Mouse (Mus musculus) cerebellum, adult 18-20 months (tissue): ENCODE results near the gene Csrp1.

ENCODE experiments used
- DNase-seq, 2 experiments: peaks; one replicate each; pipeline ENCODE4 v3.0.0; 2021

The Csrp1 gene

GRCm38 (mm10) chr1:135719983-135720382 lies at the start of gene Csrp1:
Gene Csrp1, plus strand, starts transcription at chr1:135720061.
- DNase-seq: no peak

- DNase-seq: peak; percentile 71 to 84
Observed at GRCm38 (mm10) chr1:135670397-135671130, 49.3 kb upstream of the Csrp1 start.

GRCm38 (mm10) chr1:135671406-135671805 lies 48.5 kb upstream of the Csrp1 start:
- DNase-seq: no peak

GRCm38 (mm10) chr1:135671956-135672355 lies 47.9 kb upstream of the Csrp1 start:
- no peak for DNase-seq

GRCm38 (mm10) chr1:135672374-135672773 lies 47.5 kb upstream of the Csrp1 start:
- no peak for DNase-seq

- DNase-seq: no peak
Observed at GRCm38 (mm10) chr1:135673423-135673822, 46.4 kb upstream of the Csrp1 start.

- DNase-seq: no peak
Observed at GRCm38 (mm10) chr1:135675449-135676129, 44.3 kb upstream of the Csrp1 start.

- no peak for DNase-seq
Observed at GRCm38 (mm10) chr1:135676247-135676646, 43.6 kb upstream of the Csrp1 start.

GRCm38 (mm10) chr1:135676938-135677682 lies 42.8 kb upstream of the Csrp1 start:
- no peak for DNase-seq

- no peak for DNase-seq
Observed at GRCm38 (mm10) chr1:135678145-135678544, 41.7 kb upstream of the Csrp1 start.

- DNase-seq: no peak
Observed at GRCm38 (mm10) chr1:135680716-135681115, 39.1 kb upstream of the Csrp1 start.

- no peak for DNase-seq
Observed at GRCm38 (mm10) chr1:135681122-135681521, 38.7 kb upstream of the Csrp1 start.

GRCm38 (mm10) chr1:135684895-135685294 lies 35.0 kb upstream of the Csrp1 start:
- DNase-seq: no peak

GRCm38 (mm10) chr1:135685316-135685715 lies 34.5 kb upstream of the Csrp1 start:
- DNase-seq: no peak

- peak; percentile 23 to 28 for DNase-seq
Observed at GRCm38 (mm10) chr1:135686792-135687510, 32.9 kb upstream of the Csrp1 start.

- peak; percentile 41 to 60 for DNase-seq
Observed at GRCm38 (mm10) chr1:135687771-135688492, 31.9 kb upstream of the Csrp1 start.

GRCm38 (mm10) chr1:135688686-135689085 lies 31.2 kb upstream of the Csrp1 start:
- DNase-seq: no peak

- DNase-seq: no peak
Observed at GRCm38 (mm10) chr1:135690784-135691416, 29.0 kb upstream of the Csrp1 start.

GRCm38 (mm10) chr1:135691417-135691815 lies 28.4 kb upstream of the Csrp1 start:
- no peak for DNase-seq

GRCm38 (mm10) chr1:135694181-135694580 lies 25.7 kb upstream of the Csrp1 start:
- DNase-seq: no peak

- no peak for DNase-seq
Observed at GRCm38 (mm10) chr1:135697462-135697861, 22.4 kb upstream of the Csrp1 start.

- no peak for DNase-seq
Observed at GRCm38 (mm10) chr1:135698046-135698445, 21.8 kb upstream of the Csrp1 start.
